Mouse (Mus musculus) embryonic fibroblast, embryonic 13.5 days (primary cell): ENCODE results near the gene Chst12.

Experiments used
- CTCF ChIP-seq: IDR thresholded peaks from 2 replicates; pipeline ENCODE4 v1.5.1; 2011; ENCODE audit warnings: mild to moderate bottlenecking, control low read depth, low read length, moderate library complexity, borderline replicate concordance; ENCODE audit not compliant: insufficient read depth
- POLR2A ChIP-seq: IDR thresholded peaks from 2 replicates; pipeline ENCODE4 v1.6.1; 2011; ENCODE audit warnings: low read depth, mild to moderate bottlenecking, control low read depth, low read length, moderate library complexity

- TF ChIP-seq POLR2A (no peak), CTCF (no peak)
Observed at GRCm38 (mm10) chr5:140565451-140565850, 60.1 kb downstream of the Chst12 start.
